Mouse (Mus musculus): ENCODE results near the gene Gramd1b. TPM values are rescaled to one million over a fixed set of nuclear protein-coding genes. Genes with fewer than 3 reads are reported as not detected.

The Gramd1b gene
- polyA plus RNA-seq, 1 experiment from 2014 or later, result 19.5 TPM

DNA sequence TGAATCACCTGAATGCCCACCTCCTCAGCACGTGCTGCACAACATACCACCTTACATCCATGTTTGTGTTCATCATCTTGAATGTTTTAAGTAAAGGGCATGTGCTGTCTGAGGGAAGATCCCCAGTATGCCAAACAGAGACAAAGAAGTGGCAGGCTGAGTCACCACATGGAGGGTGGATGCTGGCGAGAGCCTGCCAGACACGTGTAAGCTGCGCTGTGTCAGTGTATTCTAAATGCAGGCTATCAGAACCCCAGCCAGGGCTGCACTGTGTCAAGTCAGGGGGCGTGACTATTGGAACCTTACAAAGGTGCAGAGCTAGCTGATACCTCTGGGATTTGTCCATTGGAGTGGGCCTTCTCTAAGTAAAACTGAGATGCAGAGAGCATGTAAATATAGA lies 229.7 kb downstream of the Gramd1b start:
- H3K4me1 ChIP-seq (replicated peaks; ENCODE audit: control insufficient read depth, insufficient read depth, low read length), result no peaks in the 10 kb centered on the region
- 86% methylated on average over 5 of the region's 5 CpGs for WGBS

DNA sequence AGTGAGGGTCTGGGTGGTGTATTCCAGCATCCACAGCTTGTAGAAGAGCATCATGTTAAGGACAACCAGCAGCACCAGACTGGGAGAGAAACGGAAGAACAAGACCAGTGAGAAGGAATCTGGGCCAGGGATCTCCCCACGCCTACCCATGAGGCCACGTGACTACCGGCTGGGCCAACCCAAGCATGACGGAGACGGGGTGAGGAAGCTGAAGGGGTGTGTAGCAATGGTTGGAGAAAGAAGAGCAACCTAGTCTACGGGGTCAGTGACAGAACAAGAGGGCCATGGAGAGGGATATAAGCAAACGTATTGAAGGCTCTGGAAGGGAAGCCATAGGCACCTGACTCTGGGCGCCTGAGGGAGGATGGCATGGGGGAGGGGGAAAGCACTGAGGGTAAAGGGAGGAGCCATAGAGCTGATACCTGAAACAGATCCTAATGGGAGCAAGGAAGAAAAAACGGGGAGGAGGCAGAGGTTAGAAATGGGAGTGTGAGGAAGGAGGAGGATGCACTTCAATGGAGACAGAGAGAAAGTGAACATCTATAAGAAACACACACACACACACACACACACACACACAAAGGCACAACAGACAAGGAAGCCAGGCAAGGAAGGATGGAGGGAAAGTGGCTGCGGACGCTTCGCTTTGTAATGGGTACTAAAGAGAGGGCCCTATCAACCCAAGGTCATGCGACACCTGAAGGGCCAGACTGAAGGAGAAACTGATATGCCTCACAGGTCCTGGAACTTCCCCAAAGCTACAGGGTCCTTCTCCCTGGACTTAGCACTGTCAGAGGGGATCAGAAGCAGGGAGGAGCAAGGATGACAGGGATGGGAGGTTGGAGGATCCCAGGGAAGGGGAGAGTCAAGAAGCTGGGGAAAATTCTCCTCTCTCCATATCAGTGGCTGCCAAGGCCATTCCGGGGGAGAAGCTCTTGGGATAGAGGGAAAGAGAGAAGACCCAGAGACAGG lies 230.9 kb downstream of the Gramd1b start:
- ATAC-seq, result no peak
- Histone ChIP-seq H3K27ac (ENCODE audit: low read length) (no peak overlapping the region), H3K27me3 (replicated peaks; ENCODE audit: control insufficient read depth, insufficient read depth, low read length) (no peaks in the 10 kb centered on the region), H3K4me2 (ENCODE audit: low read length) (no peak overlapping the region), H3K36me3 (ENCODE audit: control insufficient read depth, insufficient read depth) (peaks cover 42% of the 10 kb centered on the region), H3K4me1 (replicated peaks; ENCODE audit: control insufficient read depth, insufficient read depth, low read length) (no peaks in the 10 kb centered on the region), H3K4me3 (replicated peaks; ENCODE audit: low read length) (no peak overlapping the region), H3K9me3 (ENCODE audit: control insufficient read depth, low read length) (no peaks in the 10 kb centered on the region), H3K9ac (replicated peaks; ENCODE audit: low read depth, low read length) (no peak overlapping the region)
- WGBS, result 95% methylated on average over 15 of the region's 15 CpGs

More for the DNA sequence above, 229.7 kb downstream of the Gramd1b start:
- no peak for ATAC-seq
- no peak overlapping the region for H3K27ac ChIP-seq (ENCODE audit: low read length)
- peaks cover 52% of the 10 kb centered on the region for H3K36me3 ChIP-seq (ENCODE audit: control insufficient read depth, insufficient read depth)
- H3K4me2 ChIP-seq (ENCODE audit: low read length), result no peak overlapping the region
- H3K27me3 ChIP-seq (replicated peaks; ENCODE audit: control insufficient read depth, insufficient read depth, low read length), result no peaks in the 10 kb centered on the region
- no peak overlapping the region for H3K9ac ChIP-seq (replicated peaks; ENCODE audit: low read depth, low read length)
- H3K4me3 ChIP-seq (replicated peaks; ENCODE audit: low read length), result no peak overlapping the region
- no peaks in the 10 kb centered on the region for H3K9me3 ChIP-seq (ENCODE audit: control insufficient read depth, low read length)

GRCm38 (mm10) chr9:40299323-40299722 lies 231.9 kb downstream of the Gramd1b start:
- H3K27ac ChIP-seq (ENCODE audit: low read length), result no peak overlapping the region
- peaks cover 34% of the 10 kb centered on the region for H3K36me3 ChIP-seq (ENCODE audit: control insufficient read depth, insufficient read depth)
- H3K4me3 ChIP-seq (replicated peaks; ENCODE audit: low read length), result no peak overlapping the region
- H3K4me1 ChIP-seq (replicated peaks; ENCODE audit: control insufficient read depth, insufficient read depth, low read length), result no peaks in the 10 kb centered on the region
- no peak for ATAC-seq
- WGBS, result 97% methylated on average over 7 of the region's 7 CpGs
- no peak overlapping the region for H3K4me2 ChIP-seq (ENCODE audit: low read length)
- no peak overlapping the region for H3K9ac ChIP-seq (replicated peaks; ENCODE audit: low read depth, low read length)
- no peaks in the 10 kb centered on the region for H3K9me3 ChIP-seq (ENCODE audit: control insufficient read depth, low read length)
- no peaks in the 10 kb centered on the region for H3K27me3 ChIP-seq (replicated peaks; ENCODE audit: control insufficient read depth, insufficient read depth, low read length)

- H3K4me3 ChIP-seq (replicated peaks; ENCODE audit: low read length), result no peak overlapping the region
- no peaks in the 10 kb centered on the region for H3K4me1 ChIP-seq (replicated peaks; ENCODE audit: control insufficient read depth, insufficient read depth, low read length)
- no peaks in the 10 kb centered on the region for H3K9me3 ChIP-seq (ENCODE audit: control insufficient read depth, low read length)
- H3K4me2 ChIP-seq (ENCODE audit: low read length), result no peak overlapping the region
- WGBS, result 93% methylated on average over 9 of the region's 9 CpGs
- ATAC-seq, result no peak
- no peak overlapping the region for H3K27ac ChIP-seq (ENCODE audit: low read length)
- no peak overlapping the region for H3K9ac ChIP-seq (replicated peaks; ENCODE audit: low read depth, low read length)
- H3K27me3 ChIP-seq (replicated peaks; ENCODE audit: control insufficient read depth, insufficient read depth, low read length), result no peaks in the 10 kb centered on the region
- H3K36me3 ChIP-seq (ENCODE audit: control insufficient read depth, insufficient read depth), result peaks cover 31% of the 10 kb centered on the region
Measured at GRCm38 (mm10) chr9:40297969-40298368, 233.2 kb downstream of the Gramd1b start.

DNA sequence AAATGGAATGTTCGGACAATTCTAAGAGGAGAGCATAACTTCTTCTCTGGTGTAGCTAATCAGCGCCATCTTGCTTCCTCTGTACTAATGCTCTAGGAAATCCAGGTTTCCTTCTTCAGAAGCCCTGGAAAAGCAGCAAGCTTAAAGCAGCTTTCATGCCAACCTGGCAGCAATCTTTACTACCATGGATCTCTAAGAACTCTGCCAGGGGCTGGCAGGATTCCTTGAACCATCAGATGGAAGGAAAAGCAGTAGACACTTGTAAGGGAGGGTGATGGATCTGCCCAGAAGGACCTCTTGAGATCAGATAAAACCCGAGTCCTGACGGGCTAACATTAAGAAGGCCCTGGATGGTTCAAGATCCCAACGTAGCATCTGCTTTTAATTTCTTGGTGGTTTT lies 234.9 kb downstream of the Gramd1b start:
- Histone ChIP-seq H3K9me3 (ENCODE audit: control insufficient read depth, low read length) (no peaks in the 10 kb centered on the region), H3K4me1 (replicated peaks; ENCODE audit: control insufficient read depth, insufficient read depth, low read length) (no peaks in the 10 kb centered on the region), H3K4me2 (ENCODE audit: low read length) (no peak overlapping the region), H3K9ac (replicated peaks; ENCODE audit: low read depth, low read length) (no peak overlapping the region), H3K36me3 (ENCODE audit: control insufficient read depth, insufficient read depth) (peaks cover 22% of the 10 kb centered on the region), H3K27ac (ENCODE audit: low read length) (no peak overlapping the region), H3K27me3 (replicated peaks; ENCODE audit: control insufficient read depth, insufficient read depth, low read length) (no peaks in the 10 kb centered on the region), H3K4me3 (replicated peaks; ENCODE audit: low read length) (no peak overlapping the region)
- ATAC-seq, result 0 out of 2 replicates have a peak, but pooled peaks have one; percentile 13
- WGBS, result 81% methylated on average over 5 of the region's 5 CpGs

- peaks cover 22% of the 10 kb centered on the region for H3K36me3 ChIP-seq (ENCODE audit: control insufficient read depth, insufficient read depth)
- no peak overlapping the region for H3K27ac ChIP-seq (ENCODE audit: low read length)
- H3K9ac ChIP-seq (replicated peaks; ENCODE audit: low read depth, low read length), result no peak overlapping the region
- H3K9me3 ChIP-seq (ENCODE audit: control insufficient read depth, low read length), result no peaks in the 10 kb centered on the region
- no peaks in the 10 kb centered on the region for H3K4me1 ChIP-seq (replicated peaks; ENCODE audit: control insufficient read depth, insufficient read depth, low read length)
- WGBS, result 71% methylated on average over 1 of the region's 1 CpGs
- no peak for ATAC-seq
- H3K4me3 ChIP-seq (replicated peaks; ENCODE audit: low read length), result no peak overlapping the region
- H3K27me3 ChIP-seq (replicated peaks; ENCODE audit: control insufficient read depth, insufficient read depth, low read length), result no peaks in the 10 kb centered on the region
- no peak overlapping the region for H3K4me2 ChIP-seq (ENCODE audit: low read length)
Measured at GRCm38 (mm10) chr9:40294866-40295265, 236.3 kb downstream of the Gramd1b start.

DNA sequence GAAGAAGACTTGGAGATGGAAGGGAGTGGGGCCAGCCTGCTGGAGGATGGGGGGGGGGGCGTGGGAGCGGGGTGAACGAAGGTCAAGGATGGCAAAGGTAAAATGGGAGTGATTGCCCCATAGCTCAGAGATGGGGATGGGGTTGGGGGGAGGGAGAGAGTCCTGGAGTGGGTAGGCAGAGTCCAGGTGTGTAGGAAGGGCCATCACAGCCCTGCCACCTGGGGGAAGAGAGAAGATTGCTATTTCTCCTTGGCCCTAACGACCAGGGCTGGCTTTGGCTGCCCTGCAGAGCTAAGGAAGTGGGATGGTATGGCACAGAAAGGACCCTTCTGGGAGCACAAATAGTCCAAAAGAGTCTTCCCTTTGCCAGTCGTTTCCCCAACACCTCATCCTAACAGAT lies 237.0 kb downstream of the Gramd1b start:
- no peak overlapping the region for H3K4me3 ChIP-seq (replicated peaks; ENCODE audit: low read length)
- no peaks in the 10 kb centered on the region for H3K27me3 ChIP-seq (replicated peaks; ENCODE audit: control insufficient read depth, insufficient read depth, low read length)
- peaks cover 21% of the 10 kb centered on the region for H3K36me3 ChIP-seq (ENCODE audit: control insufficient read depth, insufficient read depth)
- H3K27ac ChIP-seq (ENCODE audit: low read length), result no peak overlapping the region
- no peaks in the 10 kb centered on the region for H3K9me3 ChIP-seq (ENCODE audit: control insufficient read depth, low read length)
- no peak overlapping the region for H3K4me2 ChIP-seq (ENCODE audit: low read length)
- 0 out of 2 replicates have a peak, but pooled peaks have one; percentile 3 for ATAC-seq
- H3K9ac ChIP-seq (replicated peaks; ENCODE audit: low read depth, low read length), result no peak overlapping the region
- 86% methylated on average over 5 of the region's 5 CpGs for WGBS
- H3K4me1 ChIP-seq (replicated peaks; ENCODE audit: control insufficient read depth, insufficient read depth, low read length), result no peaks in the 10 kb centered on the region

GRCm38 (mm10) chr9:40293740-40294139 lies 237.4 kb downstream of the Gramd1b start:
- no peak overlapping the region for H3K4me2 ChIP-seq (ENCODE audit: low read length)
- no peaks in the 10 kb centered on the region for H3K4me1 ChIP-seq (replicated peaks; ENCODE audit: control insufficient read depth, insufficient read depth, low read length)
- H3K9ac ChIP-seq (replicated peaks; ENCODE audit: low read depth, low read length), result no peak overlapping the region
- H3K27ac ChIP-seq (ENCODE audit: low read length), result no peak overlapping the region
- no peak for ATAC-seq
- peaks cover 17% of the 10 kb centered on the region for H3K36me3 ChIP-seq (ENCODE audit: control insufficient read depth, insufficient read depth)
- no peak overlapping the region for H3K4me3 ChIP-seq (replicated peaks; ENCODE audit: low read length)
- no peaks in the 10 kb centered on the region for H3K9me3 ChIP-seq (ENCODE audit: control insufficient read depth, low read length)
- WGBS, result 91% methylated on average over 5 of the region's 5 CpGs
- no peaks in the 10 kb centered on the region for H3K27me3 ChIP-seq (replicated peaks; ENCODE audit: control insufficient read depth, insufficient read depth, low read length)

DNA sequence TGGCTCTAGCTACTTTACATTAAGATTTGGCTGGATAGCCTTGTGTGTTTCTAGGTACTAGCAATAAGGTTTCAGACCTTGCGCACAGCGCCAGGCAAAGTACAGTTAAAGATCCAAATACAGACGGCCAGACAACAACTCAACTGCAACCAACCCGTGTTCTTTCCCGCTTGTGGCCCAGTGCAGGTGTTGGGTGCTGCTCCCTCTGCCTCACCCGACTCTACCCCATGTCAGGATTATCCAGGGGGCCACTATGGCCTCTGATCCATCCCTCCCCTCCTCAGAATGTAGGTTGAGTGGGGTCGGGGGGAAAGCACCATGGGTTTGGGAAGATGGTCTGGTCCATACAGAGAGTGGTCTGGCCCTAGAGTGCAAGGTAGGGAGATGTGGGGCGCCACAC lies 237.9 kb downstream of the Gramd1b start:
- peaks cover 17% of the 10 kb centered on the region for H3K36me3 ChIP-seq (ENCODE audit: control insufficient read depth, insufficient read depth)
- H3K4me1 ChIP-seq (replicated peaks; ENCODE audit: control insufficient read depth, insufficient read depth, low read length), result no peaks in the 10 kb centered on the region
- WGBS, result 94% methylated on average over 8 of the region's 8 CpGs
- no peak overlapping the region for H3K4me3 ChIP-seq (replicated peaks; ENCODE audit: low read length)
- H3K9ac ChIP-seq (replicated peaks; ENCODE audit: low read depth, low read length), result no peak overlapping the region
- H3K9me3 ChIP-seq (ENCODE audit: control insufficient read depth, low read length), result no peaks in the 10 kb centered on the region
- no peak overlapping the region for H3K27ac ChIP-seq (ENCODE audit: low read length)
- H3K4me2 ChIP-seq (ENCODE audit: low read length), result no peak overlapping the region
- no peaks in the 10 kb centered on the region for H3K27me3 ChIP-seq (replicated peaks; ENCODE audit: control insufficient read depth, insufficient read depth, low read length)
- 0 out of 2 replicates have a peak, but pooled peaks have one; percentile 16 for ATAC-seq
